Mouse (Mus musculus) bone marrow macrophage, adult 2 months (primary cell): ENCODE results near the gene Gm10324. TPM values are rescaled to one million over a fixed set of nuclear protein-coding genes. Genes with fewer than 3 reads are reported as not detected.
"Not testable (repeated sequence)": the region's sequence is repeated elsewhere in the genome, so short reads cannot be mapped to it uniquely, and the experiment has no call there.

Experiments used
- H3K27ac ChIP-seq: 2 replicates; pipeline ENCODE4 v1.5.1; 2012; ENCODE audit warnings: low read depth, low read length; ENCODE audit not compliant: insufficient read depth
- H3K4me1 ChIP-seq: 2 replicates; pipeline ENCODE4 v1.6.1; 2012; ENCODE audit warnings: low read length; ENCODE audit not compliant: control insufficient read depth, insufficient read depth
- H3K4me3 ChIP-seq: 2 replicates; pipeline ENCODE4 v1.5.1; 2012; ENCODE audit warnings: mild to moderate bottlenecking, low read length, moderate library complexity; ENCODE audit not compliant: insufficient read depth
- polyA plus RNA-seq: library from polyadenylated mRNA; stranded (reverse); fragments of >200 nt; gene quantifications from 2 replicates; pipeline ENCODE4 v1.2.4, GENCODE M21; 2012; ENCODE audit not compliant: missing spikeins, insufficient read depth, insufficient read length

Gm10324 gene
- not detected in 2 replicates for polyA plus RNA-seq

- H3K4me1 ChIP-seq, H3K27ac ChIP-seq, H3K4me3 ChIP-seq: not testable (repeated sequence)
Observed at GRCm38 (mm10) chr13:66119247-66119646, at the start of gene Gm10324. TSS of gene Gm10324 (plus strand) at chr13:66119547.

Other genes with a start within 250 kb of the Gm10324 start
- gene Gm10772, start 108.0 kb downstream of the Gm10324 start, polyA plus RNA-seq = not detected in 2 replicates